Mouse (Mus musculus): Measurements from ENCODE around the gene Tacr2.

Gene Tacr2

GRCm38 (mm10) chr10:62306483-62306882 is 54.2 kb downstream of the Tacr2 start:
- DNase-seq, result no peak

- DNase-seq, result no peak
Measured at GRCm38 (mm10) chr10:62308896-62309491, 56.8 kb downstream of the Tacr2 start.

DNA sequence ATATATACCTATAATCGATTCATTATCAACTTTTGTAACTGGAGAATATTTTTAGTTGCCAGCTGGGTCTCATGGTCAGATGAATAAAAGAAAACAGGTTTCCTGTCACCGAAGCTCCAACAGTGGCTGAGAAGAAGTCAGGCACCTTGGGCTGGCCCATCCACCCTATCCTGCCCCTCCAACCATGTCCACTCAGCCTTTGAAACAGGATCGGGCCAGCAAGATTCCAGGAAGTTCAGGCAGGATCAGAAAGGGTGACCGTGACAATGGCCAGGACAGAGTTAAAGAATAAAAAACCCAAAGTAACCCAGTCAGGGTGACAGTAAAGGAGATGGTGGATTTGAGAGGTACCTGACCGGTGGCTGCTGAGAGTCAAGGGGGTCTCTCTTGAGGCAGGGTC is 57.4 kb downstream of the Tacr2 start:
- no peak for DNase-seq

DNA sequence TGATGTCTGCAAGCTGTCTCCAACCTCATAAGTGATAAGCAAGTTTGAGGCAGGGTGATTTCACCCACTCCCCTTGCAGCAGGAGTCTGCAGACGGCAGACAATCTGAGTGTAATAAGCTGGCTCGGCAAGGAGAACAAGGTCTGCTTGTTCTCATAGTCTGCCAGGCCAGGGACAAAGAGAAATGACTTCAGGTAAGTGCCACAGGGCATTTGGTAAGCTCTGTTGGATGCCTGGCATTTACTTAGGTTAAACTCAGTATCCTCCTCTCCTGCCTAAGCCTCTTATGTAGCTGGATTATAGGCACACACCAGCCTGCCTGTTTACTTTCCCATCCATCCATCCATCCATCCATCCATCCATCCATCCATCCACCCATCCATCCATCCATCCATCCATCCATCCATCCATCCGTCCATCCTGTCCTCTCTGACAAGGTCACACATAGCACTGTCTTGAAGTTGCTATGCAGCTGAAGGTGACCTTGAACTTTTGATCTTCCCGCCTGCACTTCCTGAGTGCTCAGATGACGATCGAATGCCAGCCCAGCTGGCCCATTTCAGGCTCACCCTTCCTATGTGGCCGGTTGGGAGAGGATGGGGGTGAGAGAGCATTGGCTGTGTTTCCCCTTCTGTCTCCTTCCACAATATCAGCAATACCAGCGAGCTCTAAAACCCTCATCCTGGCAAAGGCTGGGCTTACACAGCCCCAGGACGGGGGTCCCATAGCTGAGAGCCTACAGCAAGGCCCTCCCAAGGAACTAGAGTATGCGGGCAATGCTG is 58.2 kb downstream of the Tacr2 start:
- no peak for DNase-seq

DNA sequence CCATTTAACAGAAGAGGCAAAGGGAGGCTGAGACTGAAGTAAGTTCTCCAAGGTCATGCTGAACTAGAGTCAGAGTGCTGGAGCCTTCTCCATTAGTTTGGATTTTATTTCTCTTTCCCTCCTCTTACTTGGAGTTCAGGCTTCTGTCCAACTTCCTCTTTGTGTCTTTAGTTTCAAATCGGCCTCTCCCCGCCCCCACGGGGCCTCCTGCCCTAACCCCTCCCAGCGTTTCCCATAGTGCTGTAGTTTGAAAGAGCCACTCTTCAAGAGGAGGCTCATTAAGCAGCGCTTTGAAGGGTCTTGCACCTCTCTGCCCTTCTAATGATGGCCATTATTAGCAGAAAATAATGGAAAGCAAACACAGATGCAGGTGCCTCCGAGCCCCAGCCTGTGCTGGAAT is 59.2 kb downstream of the Tacr2 start:
- no peak for DNase-seq

DNA sequence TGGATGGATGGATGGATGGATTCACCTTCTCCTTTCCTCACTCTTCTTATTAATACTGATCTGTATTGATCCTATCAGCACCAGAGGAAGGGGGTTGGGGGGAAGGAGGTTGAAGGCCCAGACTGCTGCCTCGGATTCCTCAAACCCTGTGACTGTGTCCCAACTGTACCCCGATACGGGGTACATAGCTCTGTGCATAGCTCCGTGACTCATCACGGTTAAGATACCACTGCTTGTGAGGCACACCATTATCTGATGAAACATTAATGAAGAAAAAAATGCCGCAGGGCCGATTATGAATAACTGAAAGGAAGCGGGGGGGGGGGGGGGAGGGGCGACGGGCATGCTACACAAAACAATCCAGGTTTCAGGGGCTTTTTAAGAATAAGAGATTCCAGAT is 60.9 kb downstream of the Tacr2 start:
- DNase-seq, result no peak

GRCm38 (mm10) chr10:62313885-62314424 is 61.7 kb downstream of the Tacr2 start:
- DNase-seq, result no peak
